Mouse (Mus musculus): ENCODE data around the gene Kcnab3. TPM values are rescaled to one million over a fixed set of nuclear protein-coding genes. Genes with fewer than 3 reads are reported as not detected.

Kcnab3 gene
- polyA plus RNA-seq, 1 experiment from 2014 or later: 0.23 TPM

- Histone ChIP-seq H3K79me2 (ENCODE audit: inconsistent target) (peaks cover under 1% of the 10 kb centered on the region; the same call in 1 of the 2 replicates), H3K36me3 (ENCODE audit: inconsistent target) (no peaks in the 10 kb centered on the region), H3K4me3 (ENCODE audit: inconsistent target) (no peak overlapping the region), H3K27ac (no peak overlapping the region)
- WGBS (ENCODE audit: missing documents): 75% methylated on average over 7 of the region's 9 CpGs
These were observed 44.8 kb downstream of the Kcnab3 start for GRCm38 (mm10) chr11:69370817-69371215.

- 88% methylated on average over 12 of the region's 12 CpGs for WGBS (ENCODE audit: missing documents)
- Histone ChIP-seq H3K4me3 (ENCODE audit: inconsistent target) (no peak overlapping the region), H3K27ac (no peak overlapping the region), H3K36me3 (ENCODE audit: inconsistent target) (no peaks in the 10 kb centered on the region), H3K79me2 (ENCODE audit: inconsistent target) (no peaks in the 10 kb centered on the region)
These were observed 45.5 kb downstream of the Kcnab3 start for GRCm38 (mm10) chr11:69371601-69372000.

- Histone ChIP-seq H3K27ac (no peak overlapping the region), H3K4me3 (ENCODE audit: inconsistent target) (no peak overlapping the region), H3K79me2 (ENCODE audit: inconsistent target) (no peaks in the 10 kb centered on the region), H3K36me3 (ENCODE audit: inconsistent target) (no peaks in the 10 kb centered on the region)
- WGBS (ENCODE audit: missing documents): 76% methylated on average over 12 of the region's 12 CpGs
These were observed 46.2 kb downstream of the Kcnab3 start for GRCm38 (mm10) chr11:69372056-69372779.

GRCm38 (mm10) chr11:69372780-69373170 is 46.7 kb downstream of the Kcnab3 start:
- Histone ChIP-seq H3K27ac (no peak overlapping the region), H3K79me2 (ENCODE audit: inconsistent target) (no peaks in the 10 kb centered on the region), H3K36me3 (ENCODE audit: inconsistent target) (no peaks in the 10 kb centered on the region), H3K4me3 (ENCODE audit: inconsistent target) (no peak overlapping the region)
- 64% methylated on average over 3 of the region's 3 CpGs for WGBS (ENCODE audit: missing documents)

DNA sequence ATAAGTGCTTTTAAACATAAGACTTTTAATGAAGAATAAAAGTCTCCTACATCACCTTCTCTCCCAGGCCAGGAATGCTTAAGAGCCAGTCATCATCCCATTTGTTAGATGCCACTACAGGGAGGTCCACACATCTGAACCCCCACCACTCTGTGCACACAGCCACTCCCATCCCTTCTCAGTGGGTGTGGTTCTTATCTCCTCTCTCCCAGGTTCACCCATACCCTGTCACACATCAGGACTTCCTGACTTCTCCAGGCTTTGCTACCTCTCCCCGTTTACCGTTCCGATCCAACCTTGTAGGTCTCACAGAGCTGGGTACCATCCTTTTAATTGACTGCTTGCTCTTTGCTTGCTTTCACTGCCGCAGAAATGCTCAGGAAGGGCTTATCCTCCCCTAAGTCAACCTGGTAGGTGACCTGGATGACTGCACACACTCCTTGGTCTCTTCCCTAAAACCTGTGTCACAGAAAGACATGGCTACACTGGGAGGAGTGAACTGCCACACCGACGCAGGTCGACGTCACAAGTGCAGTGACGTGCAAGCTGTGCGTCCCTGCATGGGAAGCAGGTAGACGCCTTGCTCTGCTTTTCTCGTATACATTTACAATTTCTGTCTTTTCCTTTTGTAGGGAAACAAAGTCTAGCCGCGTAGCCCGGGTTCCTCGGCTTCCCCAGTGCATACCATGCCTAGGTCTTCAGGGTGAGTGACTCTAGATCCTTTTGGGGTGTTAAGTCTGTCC is 47.3 kb downstream of the Kcnab3 start:
- H3K27ac ChIP-seq: no peak overlapping the region
- no peak overlapping the region for H3K4me3 ChIP-seq (ENCODE audit: inconsistent target)
- WGBS (ENCODE audit: missing documents): 92% methylated on average over 16 of the region's 16 CpGs
- H3K36me3 ChIP-seq (ENCODE audit: inconsistent target): no peaks in the 10 kb centered on the region
- H3K79me2 ChIP-seq (ENCODE audit: inconsistent target): no peaks in the 10 kb centered on the region

DNA sequence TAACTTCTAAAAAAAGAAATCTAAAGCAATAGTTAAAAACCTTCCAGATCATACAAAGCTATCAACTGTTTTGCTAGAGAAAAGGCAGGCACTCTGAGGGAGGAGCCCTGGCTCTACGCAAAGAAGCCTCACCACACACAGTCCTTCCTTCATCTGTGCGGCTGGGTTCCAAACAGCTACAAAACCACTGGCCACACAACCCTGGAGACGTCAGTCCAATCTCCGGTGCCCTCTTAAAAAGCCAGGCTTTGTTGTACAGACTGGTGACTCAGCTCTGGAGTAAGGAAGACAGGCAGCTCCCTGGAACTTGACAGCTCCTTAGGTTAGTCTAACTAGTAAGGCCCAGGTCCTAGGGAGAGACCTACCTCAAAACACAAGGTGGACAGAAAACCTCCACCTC is 49.6 kb downstream of the Kcnab3 start:
- no peak overlapping the region for H3K27ac ChIP-seq
- no peaks in the 10 kb centered on the region for H3K36me3 ChIP-seq (ENCODE audit: inconsistent target)
- no peaks in the 10 kb centered on the region for H3K79me2 ChIP-seq (ENCODE audit: inconsistent target)
- 77% methylated on average over 4 of the region's 4 CpGs for WGBS (ENCODE audit: missing documents)
- H3K4me3 ChIP-seq (ENCODE audit: inconsistent target): no peak overlapping the region

- Histone ChIP-seq H3K79me2 (ENCODE audit: inconsistent target) (no peaks in the 10 kb centered on the region), H3K27ac (no peak overlapping the region), H3K36me3 (ENCODE audit: inconsistent target) (no peaks in the 10 kb centered on the region), H3K4me3 (ENCODE audit: inconsistent target) (no peak overlapping the region)
- 63% methylated on average over 3 of the region's 3 CpGs for WGBS (ENCODE audit: missing documents)
These were observed 51.7 kb downstream of the Kcnab3 start for GRCm38 (mm10) chr11:69377766-69378165.

DNA sequence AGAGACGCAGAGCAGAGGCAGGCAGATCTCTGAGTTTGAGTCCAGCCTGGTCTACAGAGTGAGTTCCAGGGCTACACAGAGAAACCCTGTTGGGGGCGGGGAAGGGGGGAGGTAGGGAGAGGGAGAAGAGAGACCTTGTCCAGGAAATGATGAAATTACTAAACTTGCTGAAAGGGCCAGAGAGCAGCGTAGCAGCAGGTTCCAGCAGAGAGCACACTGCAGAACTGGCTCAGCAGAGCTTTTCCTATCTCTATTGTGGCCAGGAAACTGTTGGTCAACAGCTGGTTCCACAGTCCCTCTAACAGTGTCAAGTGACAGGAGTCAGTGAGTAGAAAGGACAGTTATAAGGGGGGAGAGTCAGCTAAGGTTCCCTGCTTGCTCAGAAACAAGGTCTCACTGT is 53.5 kb downstream of the Kcnab3 start:
- Histone ChIP-seq H3K4me3 (ENCODE audit: inconsistent target) (no peak overlapping the region), H3K36me3 (ENCODE audit: inconsistent target) (no peaks in the 10 kb centered on the region), H3K79me2 (ENCODE audit: inconsistent target) (no peaks in the 10 kb centered on the region), H3K27ac (peak overlapping the region; percentile 59)
- 31% methylated on average over 3 of the region's 3 CpGs for whole genome bisulfite sequencing (ENCODE audit: missing documents)

DNA sequence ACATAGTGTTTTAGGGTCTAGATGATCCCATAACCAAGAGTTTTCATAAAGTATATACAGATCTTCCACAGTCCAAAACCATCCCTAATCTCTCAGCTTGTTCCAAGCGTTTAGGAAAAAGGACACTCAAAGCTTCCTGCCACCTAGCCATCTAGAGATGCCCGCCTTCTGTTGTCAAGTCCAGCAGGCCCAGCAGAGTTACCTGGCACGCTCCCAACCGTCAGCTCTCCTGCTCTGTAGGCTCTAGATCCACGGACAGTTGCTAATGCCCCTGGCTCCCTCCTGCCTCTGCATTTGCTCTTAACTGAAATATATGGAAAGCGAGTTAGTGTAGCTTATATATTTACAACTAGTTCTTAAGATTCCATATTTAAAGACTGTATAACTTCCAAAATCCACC is 55.3 kb downstream of the Kcnab3 start:
- Histone ChIP-seq H3K36me3 (ENCODE audit: inconsistent target) (no peaks in the 10 kb centered on the region), H3K79me2 (ENCODE audit: inconsistent target) (no peaks in the 10 kb centered on the region), H3K27ac (no peak overlapping the region), H3K4me3 (ENCODE audit: inconsistent target) (no peak overlapping the region)
- 92% methylated on average over 6 of the region's 6 CpGs for WGBS (ENCODE audit: missing documents)

Other genes starting within 250 kb of the Kcnab3 start
- gene Vamp2, start 237.8 kb upstream of the Kcnab3 start, polyA plus RNA-seq (2018): 23.6 to 47.7 TPM (median 36.7 TPM) in 3 replicates
- 8.8 to 17.5 TPM (median 11.6 TPM) in 3 replicates for gene Per1, start 231.0 kb upstream of the Kcnab3 start, polyA plus RNA-seq (2018)
- not detected in 3 replicates for gene Hes7, start 205.9 kb upstream of the Kcnab3 start, polyA plus RNA-seq (2018)
- 0.14 to 0.29 TPM in 2 of 3 replicates, not detected in the other for gene 9130213A22Rik, start 203.7 kb upstream of the Kcnab3 start, polyA plus RNA-seq (2018)
- 0.19 TPM in 1 of 3 replicates, not detected in the others for gene Aloxe3, start 200.4 kb upstream of the Kcnab3 start, polyA plus RNA-seq (2018)
- not detected in 3 replicates for gene Alox12b, start 169.3 kb upstream of the Kcnab3 start, polyA plus RNA-seq (2018)
- not detected in 3 replicates for gene Alox8, start 128.4 kb upstream of the Kcnab3 start, polyA plus RNA-seq (2018)
- not detected in 3 replicates for gene Gucy2e, start 89.2 kb upstream of the Kcnab3 start, polyA plus RNA-seq (2018)
- gene Cntrob, start 2.5 kb upstream of the Kcnab3 start, polyA plus RNA-seq (2018): 3.6 to 6.7 TPM (median 5.4 TPM) in 3 replicates
- 103 to 111 TPM (median 110 TPM) in 3 replicates for gene Trappc1, start 2.3 kb upstream of the Kcnab3 start, polyA plus RNA-seq (2018)
- gene Rnf227, start 14.2 kb downstream of the Kcnab3 start, polyA plus RNA-seq (2018): 3.3 to 4.4 TPM (median 3.6 TPM) in 3 replicates
- 43.6 to 105 TPM (median 82.3 TPM) in 3 replicates for gene Chd3, start 43.1 kb downstream of the Kcnab3 start, polyA plus RNA-seq (2018)
- gene Naa38, start 69.2 kb downstream of the Kcnab3 start, polyA plus RNA-seq (2018): 60.0 to 104 TPM (median 95.8 TPM) in 3 replicates
- 25.0 to 35.1 TPM (median 31.3 TPM) in 3 replicates for gene Cyb5d1, start 69.4 kb downstream of the Kcnab3 start, polyA plus RNA-seq (2018)
- gene Tmem88, start 72.0 kb downstream of the Kcnab3 start, polyA plus RNA-seq (2018): 0.09 TPM in 1 of 3 replicates, not detected in the others
- gene Kdm6b, start 87.4 kb downstream of the Kcnab3 start, polyA plus RNA-seq (2018): 4.5 to 15.0 TPM (median 11.0 TPM) in 3 replicates
- 0.32 to 3.0 TPM (median 1.5 TPM) in 3 replicates for gene Dnah2, start 222.9 kb downstream of the Kcnab3 start, polyA plus RNA-seq (2018)
- 0.06 TPM in 1 of 3 replicates, not detected in the others for gene Efnb3, start 233.9 kb downstream of the Kcnab3 start, polyA plus RNA-seq (2018)

All from macrophage (primary cell).